Mouse (Mus musculus): ENCODE data around the gene 1810013L24Rik.

Gene 1810013L24Rik

DNA sequence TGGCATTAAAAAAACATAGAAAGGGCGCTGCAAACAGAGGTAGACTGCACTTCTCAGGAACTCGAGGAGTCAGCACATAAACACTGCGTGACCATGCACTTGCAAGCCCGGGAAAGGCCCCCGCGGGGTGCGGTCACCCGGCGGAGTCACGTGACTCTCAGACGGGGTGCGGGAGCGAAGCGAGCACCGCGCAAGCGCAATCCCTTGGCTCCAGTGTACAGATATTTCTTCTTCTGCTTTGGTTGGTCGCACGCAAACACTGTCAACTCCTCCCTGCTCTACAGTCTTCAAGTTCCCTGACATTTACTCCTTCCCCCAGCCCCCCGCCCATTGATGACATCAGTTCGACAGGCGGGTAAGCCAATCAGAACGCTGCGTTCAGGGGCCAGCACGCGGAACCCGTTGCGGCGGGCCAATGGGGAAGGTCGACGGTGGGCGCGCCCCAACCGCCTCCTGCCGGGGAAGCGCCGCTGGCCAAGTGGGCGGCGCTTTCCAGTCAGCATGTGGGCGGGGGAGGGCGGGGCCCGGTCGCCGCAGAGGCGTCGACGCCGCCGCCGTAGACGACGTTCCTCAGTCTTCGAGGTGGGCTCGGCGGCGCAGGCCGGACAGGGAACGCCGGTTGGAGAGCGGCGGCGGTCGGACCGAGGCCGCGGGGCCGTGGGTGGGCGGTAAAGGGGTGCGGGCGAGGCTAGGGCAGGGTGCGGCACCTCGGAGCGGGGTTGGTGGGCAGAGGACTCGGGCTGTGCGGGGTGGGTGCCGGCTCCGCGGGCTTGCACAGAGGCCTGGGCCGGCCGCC, at the start of gene 1810013L24Rik:
TSS of gene 1810013L24Rik (plus strand) at position 537 of the 796 bp plus-strand sequence.
- in situ Hi-C loops (cut with MboI, MseI), result loop anchor here in 1 of 2 experiments (5.0 kb wide), 1 partner anchor 92 kb away; no protein-coding TSS in a partner anchor

DNA sequence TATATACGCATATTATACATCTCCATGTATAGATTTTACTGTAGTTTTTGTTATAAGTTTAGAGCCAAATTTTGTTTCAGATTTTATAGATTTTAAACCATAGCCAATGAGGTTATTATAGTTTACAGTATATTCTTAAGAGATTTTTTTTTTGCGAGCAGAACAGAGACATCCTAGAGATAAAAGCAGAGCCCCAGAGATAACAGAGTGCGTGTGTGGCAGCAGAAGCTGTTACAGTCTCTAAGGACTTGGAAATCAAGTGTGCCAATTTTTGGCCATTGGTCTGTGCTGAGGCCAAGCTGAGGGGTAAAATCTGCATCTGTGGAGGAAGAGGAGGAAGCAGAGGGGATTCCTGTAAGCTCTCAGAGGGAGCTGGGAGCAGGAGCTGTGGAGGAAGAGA, 49.7 kb upstream of the 1810013L24Rik start:
- in situ Hi-C loops (cut with MboI, MseI), result loop anchor here in 1 of 2 experiments (10.0 to 25.0 kb wide), 2 partner anchors 1482 to 1575 kb away; no protein-coding TSS in a partner anchor

DNA sequence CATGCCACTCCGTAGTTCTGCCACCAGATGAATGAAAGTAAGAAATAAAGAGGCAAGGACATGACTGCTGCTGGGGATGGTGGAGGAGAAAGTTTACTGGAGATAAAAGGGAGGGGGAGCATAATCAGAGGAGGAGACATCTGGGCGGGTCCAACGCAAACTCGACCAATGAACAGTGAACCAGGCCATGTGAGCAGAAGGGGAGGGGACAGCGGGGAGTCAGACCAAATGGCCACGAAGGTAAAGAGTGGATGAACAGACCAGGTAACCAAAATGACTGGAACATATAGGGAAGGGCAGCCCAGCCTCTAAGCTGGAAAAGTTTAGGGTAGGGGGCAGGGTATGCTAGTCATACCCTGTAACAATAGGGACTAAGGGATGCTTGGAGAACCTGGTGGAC, 48.7 kb upstream of the 1810013L24Rik start:
- in situ Hi-C loops (cut with MboI, MseI), result loop anchor here in 1 of 2 experiments (10.0 to 25.0 kb wide), 2 partner anchors 1481 to 1574 kb away; no protein-coding TSS in a partner anchor

DNA sequence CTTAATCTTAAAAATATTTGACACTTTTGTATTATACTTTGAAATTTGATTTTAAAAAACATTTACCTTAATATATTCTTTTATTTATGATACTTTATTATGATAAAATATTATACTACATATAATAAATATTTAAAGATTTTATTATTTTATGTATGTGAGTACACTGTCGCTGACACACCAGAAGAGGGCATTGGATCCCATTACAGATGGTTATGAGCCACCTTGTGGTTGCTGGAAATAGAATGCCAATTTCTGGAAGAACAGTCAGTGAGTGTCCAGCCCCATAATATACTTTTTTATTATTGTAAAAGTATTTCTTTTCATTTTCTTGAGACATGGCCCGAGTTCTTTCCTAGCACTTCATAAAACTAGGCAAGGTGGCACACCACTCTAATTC, 48.2 kb upstream of the 1810013L24Rik start:
- in situ Hi-C loops (cut with MboI, MseI), result loop anchor here in 1 of 2 experiments (10.0 to 25.0 kb wide), 2 partner anchors 1481 to 1573 kb away; no protein-coding TSS in a partner anchor

DNA sequence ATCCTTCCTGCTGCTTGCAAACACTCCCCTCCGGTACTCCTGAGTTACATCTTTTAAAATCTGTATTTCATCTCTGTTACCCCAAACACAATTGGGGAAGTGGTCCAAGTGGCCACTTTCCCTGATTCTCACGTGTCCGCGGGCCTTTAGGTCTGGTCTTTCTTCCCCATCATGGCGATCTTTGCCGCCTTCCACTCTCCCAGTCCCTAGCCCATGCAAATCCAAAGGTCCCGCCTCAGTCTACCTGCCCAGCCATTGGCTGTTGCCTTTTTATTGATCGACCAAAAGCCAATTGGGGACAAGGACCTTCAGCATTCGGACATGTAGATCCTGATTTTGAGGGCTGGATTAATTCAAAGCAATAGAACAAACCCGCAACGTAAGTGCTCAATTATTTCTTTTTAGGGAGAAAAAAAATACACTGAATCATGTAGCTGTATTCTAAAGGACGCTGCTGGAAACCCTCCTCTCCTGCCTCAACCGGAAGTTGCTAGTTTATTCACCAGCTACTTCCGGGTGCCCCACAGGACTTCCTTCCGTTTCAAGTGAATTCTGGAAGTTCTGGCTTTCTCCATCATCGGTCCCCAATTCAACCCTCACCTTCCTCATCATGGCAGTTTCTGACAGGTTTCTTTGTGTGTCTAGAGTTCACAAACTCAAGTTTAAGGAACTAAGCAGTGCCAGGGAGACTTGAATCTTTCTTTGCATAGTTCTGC, 46.5 kb upstream of the 1810013L24Rik start:
- in situ Hi-C loops (cut with MboI, MseI), result loop anchor here in 1 of 2 experiments (10.0 to 25.0 kb wide), 2 partner anchors 1479 to 1571 kb away; no protein-coding TSS in a partner anchor

- in situ Hi-C loops (cut with MboI, MseI), result loop anchor here in 1 of 2 experiments (10.0 to 25.0 kb wide), 2 partner anchors 1478 to 1570 kb away; no protein-coding TSS in a partner anchor
Measured at GRCm38 (mm10) chr16:8784753-8785152, 45.1 kb upstream of the 1810013L24Rik start.

- in situ Hi-C loops (cut with MboI, MseI), result loop anchor here in 1 of 2 experiments (25.0 kb wide), 1 partner anchor 1471 kb away; no protein-coding TSS in a partner anchor
Measured at GRCm38 (mm10) chr16:8790886-8791285, 39.0 kb upstream of the 1810013L24Rik start.

DNA sequence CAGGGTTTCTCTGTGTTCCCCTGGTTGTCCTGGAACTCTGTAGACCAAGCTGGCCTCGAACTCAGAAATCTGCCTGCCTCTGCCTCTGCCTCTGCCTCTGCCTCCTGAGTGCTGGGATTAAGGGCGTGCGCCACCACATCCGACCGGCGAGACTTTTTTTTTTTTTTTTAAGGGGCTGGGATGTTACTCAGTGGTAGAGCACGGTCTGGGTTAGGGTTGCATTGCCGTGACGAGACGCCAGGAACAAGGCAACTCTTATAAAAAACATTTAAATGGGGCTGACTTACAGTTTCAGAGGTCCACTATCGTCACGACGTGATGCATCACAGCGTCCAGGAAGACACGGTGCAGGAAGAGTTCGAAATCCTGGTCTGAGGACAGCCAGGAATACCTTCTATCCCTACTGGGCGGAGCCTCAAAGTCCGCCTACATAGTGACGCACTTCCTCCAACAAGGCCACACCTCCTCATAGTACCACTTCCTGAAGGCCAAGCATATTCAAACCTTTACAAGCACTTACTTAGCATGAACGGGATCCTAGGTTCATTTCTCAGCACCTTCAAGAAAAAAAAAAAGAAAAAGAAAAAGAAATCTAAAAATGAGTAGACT, 37.8 kb upstream of the 1810013L24Rik start, which contains the start of gene Usp7:
TSS of gene Usp7 (minus strand) at position 360 of the 609 bp plus-strand sequence.
- in situ Hi-C loops (cut with MboI, MseI), result loop anchor here in 1 of 2 experiments (25.0 kb wide), 1 partner anchor 1470 kb away; no protein-coding TSS in a partner anchor

GRCm38 (mm10) chr16:8794952-8795351, 34.9 kb upstream of the 1810013L24Rik start:
- in situ Hi-C loops (cut with MboI, MseI), result loop anchor here in 1 of 2 experiments (25.0 kb wide), 1 partner anchor 1467 kb away; no protein-coding TSS in a partner anchor

- in situ Hi-C loops (cut with MboI, MseI), result loop anchor here in 1 of 2 experiments (25.0 kb wide), 1 partner anchor 1466 kb away; no protein-coding TSS in a partner anchor
Measured at GRCm38 (mm10) chr16:8795906-8796305, 34.0 kb upstream of the 1810013L24Rik start.

GRCm38 (mm10) chr16:8806703-8807102, 23.2 kb upstream of the 1810013L24Rik start:
- in situ Hi-C loops (cut with MboI, MseI), result loop anchor here in 1 of 2 experiments (10.0 to 25.0 kb wide), 2 partner anchors 58 to 1394 kb away; no protein-coding TSS in a partner anchor

GRCm38 (mm10) chr16:8810399-8811127, 19.3 kb upstream of the 1810013L24Rik start:
- in situ Hi-C loops (cut with MboI, MseI), result loop anchor here in 1 of 2 experiments (25.0 kb wide), 1 partner anchor 1398 kb away; no protein-coding TSS in a partner anchor

DNA sequence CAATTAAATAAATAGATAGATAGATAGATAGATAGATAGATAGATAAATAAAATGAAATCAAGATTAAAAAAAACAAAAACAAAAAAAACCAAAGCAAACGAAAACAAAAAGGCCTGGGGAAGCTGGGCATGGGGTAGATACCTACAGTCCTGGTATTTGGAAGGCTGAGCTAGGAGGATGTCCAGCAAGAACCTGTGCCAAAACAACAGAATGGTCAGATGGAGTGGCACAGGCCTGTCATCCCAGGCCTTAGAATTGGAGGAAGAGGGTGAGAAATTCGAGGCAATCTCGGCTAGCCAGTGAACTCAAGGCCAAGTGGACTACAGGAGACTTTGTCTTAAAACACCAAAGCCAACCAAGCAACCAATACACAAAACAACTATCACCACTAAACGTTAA, 12.0 kb upstream of the 1810013L24Rik start:
- in situ Hi-C loops (cut with MboI, MseI), result loop anchor here in 1 of 2 experiments (25.0 kb wide), 1 partner anchor 1406 kb away; no protein-coding TSS in a partner anchor

- in situ Hi-C loops (cut with MboI, MseI), result loop anchor here in 1 of 2 experiments (25.0 kb wide), 1 partner anchor 1409 kb away; no protein-coding TSS in a partner anchor
Measured at GRCm38 (mm10) chr16:8821429-8821828, 8.5 kb upstream of the 1810013L24Rik start.

- in situ Hi-C loops (cut with MboI, MseI), result loop anchor here in 1 of 2 experiments (25.0 kb wide), 1 partner anchor 1410 kb away; no protein-coding TSS in a partner anchor
Measured at GRCm38 (mm10) chr16:8822586-8822985, 7.3 kb upstream of the 1810013L24Rik start.

GRCm38 (mm10) chr16:8823661-8824060, 6.2 kb upstream of the 1810013L24Rik start:
- in situ Hi-C loops (cut with MboI, MseI), result loop anchor here in 1 of 2 experiments (25.0 kb wide), 1 partner anchor 1411 kb away; no protein-coding TSS in a partner anchor

DNA sequence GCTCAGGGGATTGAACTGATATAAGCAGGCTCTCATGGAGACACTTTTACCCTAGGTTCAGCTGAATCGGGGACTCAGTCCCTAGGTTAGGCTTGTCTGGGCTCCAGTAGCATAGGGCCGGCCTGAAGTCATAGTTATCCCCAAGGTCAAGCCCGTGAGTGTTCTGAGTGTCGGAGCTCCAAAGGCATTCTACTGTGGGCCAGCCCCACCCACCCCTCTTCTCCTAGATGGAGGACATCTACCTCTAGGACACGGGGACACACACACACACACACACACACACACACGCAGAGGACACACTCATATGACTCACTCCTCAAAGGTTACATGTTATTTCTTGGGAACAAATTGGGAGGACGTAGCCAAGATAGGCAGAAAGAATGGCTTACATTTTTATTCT, 2.5 kb upstream of the 1810013L24Rik start:
- in situ Hi-C loops (cut with MboI, MseI), result no loop called here

DNA sequence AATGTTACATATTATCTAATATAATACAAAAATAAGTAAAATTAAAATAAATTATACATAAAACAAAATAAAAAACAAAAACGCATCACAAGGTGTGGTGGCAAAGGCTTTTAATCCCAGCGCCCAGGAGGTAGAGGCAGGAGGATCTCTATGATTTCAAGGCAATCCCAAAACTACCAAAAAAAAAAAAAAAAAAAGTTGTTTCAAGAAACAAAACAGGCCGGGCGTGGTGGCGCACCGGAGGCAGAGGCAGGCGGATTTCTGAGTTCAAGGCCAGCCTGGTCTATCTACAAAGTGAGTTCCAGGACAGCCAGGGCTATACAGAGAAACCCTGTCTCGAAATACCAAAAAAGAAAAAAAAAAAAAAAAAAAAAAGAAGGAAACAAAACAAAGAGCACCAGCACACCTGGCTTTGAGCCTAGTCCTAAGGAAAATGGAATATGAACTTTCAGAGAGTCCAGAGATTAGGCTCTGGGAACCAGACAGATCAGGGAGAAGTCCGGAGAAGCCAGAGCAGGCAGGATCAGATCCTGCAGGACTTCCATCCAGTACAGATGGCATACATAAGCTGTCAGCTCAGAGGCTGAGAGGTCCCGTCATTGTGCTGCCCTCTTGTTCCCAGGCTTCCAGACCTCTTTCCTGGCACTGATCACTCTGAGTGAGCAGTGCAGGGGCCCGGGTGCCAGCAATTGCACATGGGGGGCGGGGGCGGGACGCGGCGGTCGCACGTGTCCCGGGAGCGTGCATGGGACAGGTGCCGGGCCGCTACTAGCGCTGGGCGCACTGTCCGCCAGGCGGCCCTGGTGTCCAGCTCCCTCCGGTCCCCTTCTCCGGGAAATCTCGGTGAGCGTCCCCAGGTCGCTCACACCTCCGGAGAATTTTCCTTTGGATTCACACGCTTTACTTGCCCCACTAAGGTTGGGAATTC, 1.0 kb upstream of the 1810013L24Rik start:
- in situ Hi-C loops (cut with MboI, MseI), result no loop called here

Measured in T-helper 17 cell (primary cell).